Mouse (Mus musculus) T-helper 2 cell (primary cell): ENCODE results near the gene Cgnl1.

Experiments
- in situ Hi-C: fragments of 300-600 bp; cut with MboI, MseI; formaldehyde crosslinking; loops from one replicate; pipeline ENCODE4 v1.15.1; 2025; ENCODE audit warnings: high pct_unique_total_duplicates

Gene Cgnl1

GRCm38 (mm10) chr9:71770991-71771767, at the start of gene Cgnl1:
Gene Cgnl1, minus strand, starts transcription at chr9:71771602.
- in situ Hi-C loops: loop anchor here (10.0 kb wide), 1 partner anchor 126 kb away; no protein-coding TSS in a partner anchor

- in situ Hi-C loops: no loop called here
Measured at GRCm38 (mm10) chr9:71818453-71818852, 47.1 kb upstream of the Cgnl1 start.

GRCm38 (mm10) chr9:71816121-71816520, 44.7 kb upstream of the Cgnl1 start:
- in situ Hi-C loops: no loop called here

GRCm38 (mm10) chr9:71813565-71813964, 42.2 kb upstream of the Cgnl1 start:
- in situ Hi-C loops: no loop called here

- in situ Hi-C loops: no loop called here
Measured at GRCm38 (mm10) chr9:71812914-71813313, 41.5 kb upstream of the Cgnl1 start.

GRCm38 (mm10) chr9:71812402-71812801, 41.0 kb upstream of the Cgnl1 start:
- in situ Hi-C loops: no loop called here

- in situ Hi-C loops: no loop called here
Measured at GRCm38 (mm10) chr9:71811404-71811803, 40.0 kb upstream of the Cgnl1 start.

- in situ Hi-C loops: no loop called here
Measured at GRCm38 (mm10) chr9:71810723-71811122, 39.3 kb upstream of the Cgnl1 start.

GRCm38 (mm10) chr9:71808640-71809254, 37.3 kb upstream of the Cgnl1 start:
- in situ Hi-C loops: loop anchor here (5.0 kb wide), 1 partner anchor 161 kb away; no protein-coding TSS in a partner anchor

- in situ Hi-C loops: loop anchor here (5.0 kb wide), 1 partner anchor 160 kb away; no protein-coding TSS in a partner anchor
Measured at GRCm38 (mm10) chr9:71807801-71808200, 36.4 kb upstream of the Cgnl1 start.

GRCm38 (mm10) chr9:71806422-71806805, 35.0 kb upstream of the Cgnl1 start:
- in situ Hi-C loops: loop anchor here (5.0 kb wide), 1 partner anchor 159 kb away; no protein-coding TSS in a partner anchor

- in situ Hi-C loops: loop anchor here (5.0 kb wide), 1 partner anchor 159 kb away; no protein-coding TSS in a partner anchor
Measured at GRCm38 (mm10) chr9:71805646-71806421, 34.4 kb upstream of the Cgnl1 start.

GRCm38 (mm10) chr9:71804116-71804515, 32.7 kb upstream of the Cgnl1 start:
- in situ Hi-C loops: no loop called here

- in situ Hi-C loops: no loop called here
Measured at GRCm38 (mm10) chr9:71803281-71803680, 31.9 kb upstream of the Cgnl1 start.

GRCm38 (mm10) chr9:71799598-71799997, 28.2 kb upstream of the Cgnl1 start:
- in situ Hi-C loops: no loop called here

- in situ Hi-C loops: no loop called here
Measured at GRCm38 (mm10) chr9:71798176-71798575, 26.8 kb upstream of the Cgnl1 start.

- in situ Hi-C loops: loop anchor here (10.0 kb wide), 1 partner anchor 133 kb away; no protein-coding TSS in a partner anchor
Measured at GRCm38 (mm10) chr9:71777404-71777803, 6.0 kb upstream of the Cgnl1 start.

- in situ Hi-C loops: loop anchor here (10.0 kb wide), 1 partner anchor 132 kb away; no protein-coding TSS in a partner anchor
Measured at GRCm38 (mm10) chr9:71776337-71776736, 4.9 kb upstream of the Cgnl1 start.

GRCm38 (mm10) chr9:71773563-71773962, 2.2 kb upstream of the Cgnl1 start:
- in situ Hi-C loops: loop anchor here (10.0 kb wide), 1 partner anchor 129 kb away; no protein-coding TSS in a partner anchor

GRCm38 (mm10) chr9:71772338-71772737, 936 bp upstream of the Cgnl1 start:
- in situ Hi-C loops: loop anchor here (10.0 kb wide), 1 partner anchor 128 kb away; no protein-coding TSS in a partner anchor

- in situ Hi-C loops: loop anchor here (10.0 kb wide), 1 partner anchor 126 kb away; no protein-coding TSS in a partner anchor
Measured at GRCm38 (mm10) chr9:71770484-71770883, 918 bp downstream of the Cgnl1 start.

GRCm38 (mm10) chr9:71769701-71770100, 1.7 kb downstream of the Cgnl1 start:
- in situ Hi-C loops: loop anchor here (10.0 kb wide), 1 partner anchor 125 kb away; no protein-coding TSS in a partner anchor
